Mouse (Mus musculus): ENCODE data around the gene Marc2. TPM values are rescaled to one million over a fixed set of nuclear protein-coding genes. Genes with fewer than 3 reads are reported as not detected.

Gene Marc2
- polyA plus RNA-seq, 1 experiment, result 89.7 TPM

DNA sequence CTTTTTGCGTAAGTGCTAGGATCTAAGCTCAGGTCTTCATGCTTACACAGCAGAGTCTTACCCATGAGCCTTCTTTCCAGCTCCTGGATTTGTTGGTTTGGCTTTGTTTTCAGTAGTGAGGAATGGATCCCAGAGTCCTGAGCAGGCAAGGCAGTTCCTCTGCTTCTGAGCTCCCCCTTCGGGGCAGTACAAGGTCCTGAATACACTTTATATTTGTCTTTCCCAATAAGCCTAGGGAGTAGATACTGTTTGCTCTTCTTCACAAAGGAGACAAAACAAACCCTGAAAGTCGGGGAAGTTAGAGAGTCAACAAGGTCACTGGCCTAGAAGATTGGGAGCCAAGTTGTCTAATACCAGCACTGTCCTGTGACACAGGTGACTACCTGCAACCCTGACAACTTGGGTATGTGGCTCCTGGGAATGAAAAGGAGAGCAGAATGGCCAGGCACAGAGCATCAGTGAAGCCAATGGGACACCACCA lies 21.4 kb upstream of the Marc2 start:
- no peak for TF ChIP-seq GATA1 (IDR thresholded peaks at IDR 0.05; ENCODE audit: low read length)

DNA sequence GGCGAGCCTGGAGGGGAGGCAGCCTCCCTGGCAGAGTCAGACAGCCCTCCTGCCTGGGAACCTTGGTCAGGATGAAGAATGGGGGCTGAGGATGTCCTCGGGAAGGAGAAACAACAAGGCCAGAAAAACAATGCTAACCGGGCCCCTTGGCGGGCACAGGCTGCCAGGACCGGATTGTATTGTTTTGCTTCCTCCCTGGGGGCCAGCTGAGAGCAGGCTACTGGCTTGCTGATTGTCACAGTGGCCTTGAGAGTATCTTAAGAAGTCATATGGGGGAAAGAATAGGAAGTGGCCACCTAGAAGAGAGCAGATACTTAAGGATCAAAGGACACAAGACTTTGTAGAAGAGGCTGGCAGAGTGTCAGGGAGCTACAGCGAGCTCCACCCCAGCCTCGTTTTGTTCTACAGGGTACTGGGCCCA lies 18.1 kb upstream of the Marc2 start:
- TF ChIP-seq GATA1 (IDR thresholded peaks at IDR 0.05; ENCODE audit: low read length), result no peak

DNA sequence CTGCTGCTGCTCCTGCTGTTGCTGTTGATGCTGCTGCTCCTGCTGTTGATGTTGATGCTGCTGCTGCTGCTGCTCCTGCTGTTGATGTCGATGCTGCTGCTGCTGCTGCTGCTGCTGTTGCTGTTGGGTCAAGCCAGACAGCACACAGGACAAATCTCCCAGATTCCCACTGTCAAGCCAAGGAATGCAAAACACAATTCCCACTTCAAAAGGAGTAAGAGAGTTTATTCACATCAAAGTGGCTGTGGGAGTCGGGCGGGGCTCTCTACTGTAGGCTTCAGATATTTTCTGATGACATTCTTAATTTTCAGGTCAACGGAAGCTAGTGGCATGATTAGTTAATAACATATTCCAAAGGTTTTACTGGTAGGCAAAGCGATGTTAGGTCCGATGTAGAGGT lies 16.4 kb upstream of the Marc2 start:
- TF ChIP-seq GATA1 (IDR thresholded peaks at IDR 0.05; ENCODE audit: low read length), result no peak

DNA sequence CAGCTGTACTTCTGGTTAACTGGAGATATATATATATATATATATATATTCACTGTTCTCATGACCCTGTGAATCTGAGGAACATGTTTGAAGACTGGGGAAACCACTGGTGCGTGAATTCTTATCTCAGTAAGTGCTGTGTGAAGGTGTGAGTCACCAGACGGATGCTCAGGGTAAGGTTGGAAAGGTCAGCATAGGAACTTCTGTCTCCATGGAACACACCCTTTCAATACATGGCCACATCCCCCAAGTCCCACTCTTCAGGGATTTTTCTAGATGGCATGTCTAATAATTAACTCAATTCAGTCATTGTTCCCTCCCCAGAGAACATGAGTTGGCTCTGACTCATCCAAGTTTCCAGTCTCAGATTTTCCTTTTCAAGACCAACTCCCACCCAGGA lies 15.3 kb upstream of the Marc2 start:
- TF ChIP-seq GATA1 (IDR thresholded peaks at IDR 0.05; ENCODE audit: low read length), result no peak

DNA sequence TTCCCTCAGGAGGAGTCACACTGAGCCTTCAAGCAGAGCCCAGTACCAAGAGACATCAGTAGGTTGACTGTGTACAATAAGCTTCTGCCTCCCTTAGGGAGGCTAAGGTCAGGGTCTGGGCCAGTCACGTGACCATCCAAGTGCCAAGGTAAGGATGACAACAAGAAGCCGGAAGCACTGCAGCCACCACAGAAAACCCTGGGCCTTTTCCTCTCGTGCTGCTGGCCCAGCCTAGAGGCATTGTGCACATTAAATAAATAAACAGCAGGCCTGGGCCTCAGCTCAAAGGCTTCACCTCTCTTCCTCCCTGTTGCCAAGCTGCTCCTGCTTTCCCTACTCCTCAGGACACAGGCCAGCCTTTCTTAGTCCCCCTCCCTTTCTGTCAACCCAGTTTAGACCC lies 14.0 kb upstream of the Marc2 start:
- TF ChIP-seq GATA1 (IDR thresholded peaks at IDR 0.05; ENCODE audit: low read length), result no peak

DNA sequence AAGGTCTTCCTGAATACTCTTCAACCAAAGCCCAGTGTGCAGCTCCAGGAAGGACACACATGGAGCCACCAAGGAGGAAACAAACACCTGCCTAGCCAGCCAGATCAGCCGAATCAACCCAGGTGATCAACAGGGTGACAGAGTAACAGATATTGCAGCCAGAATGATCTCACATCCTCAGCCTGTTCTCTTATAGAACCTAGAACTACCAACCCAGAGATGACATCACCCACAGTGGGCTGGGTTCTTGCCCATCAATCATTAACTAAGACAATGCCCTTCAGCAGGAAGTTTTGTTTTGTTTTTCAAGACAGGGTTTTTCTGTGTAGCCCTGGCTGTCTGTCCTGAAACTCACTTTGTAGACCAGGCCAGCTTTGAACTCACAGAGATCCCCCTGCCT lies 12.0 kb upstream of the Marc2 start:
- no peak for TF ChIP-seq GATA1 (IDR thresholded peaks at IDR 0.05; ENCODE audit: low read length)

DNA sequence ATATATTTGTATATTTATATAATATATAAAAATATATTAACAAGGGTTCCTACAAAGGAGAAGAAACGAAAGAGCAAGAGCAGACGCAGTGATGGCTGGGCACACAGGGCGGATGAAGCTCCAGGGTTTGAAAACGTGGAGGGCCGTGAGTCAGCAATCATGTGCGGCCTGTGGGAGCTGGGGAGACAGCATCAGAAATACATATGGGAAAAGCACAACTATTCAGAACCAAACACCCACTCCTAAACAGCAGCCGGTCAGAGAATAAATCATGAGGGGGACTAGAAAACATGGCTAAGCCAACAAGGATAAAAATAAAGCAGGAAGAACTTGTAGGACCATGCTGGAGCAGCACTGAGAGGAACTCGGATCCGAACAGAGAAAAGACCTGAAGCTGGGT lies 11.0 kb upstream of the Marc2 start:
- no peak for TF ChIP-seq GATA1 (IDR thresholded peaks at IDR 0.05; ENCODE audit: low read length)

DNA sequence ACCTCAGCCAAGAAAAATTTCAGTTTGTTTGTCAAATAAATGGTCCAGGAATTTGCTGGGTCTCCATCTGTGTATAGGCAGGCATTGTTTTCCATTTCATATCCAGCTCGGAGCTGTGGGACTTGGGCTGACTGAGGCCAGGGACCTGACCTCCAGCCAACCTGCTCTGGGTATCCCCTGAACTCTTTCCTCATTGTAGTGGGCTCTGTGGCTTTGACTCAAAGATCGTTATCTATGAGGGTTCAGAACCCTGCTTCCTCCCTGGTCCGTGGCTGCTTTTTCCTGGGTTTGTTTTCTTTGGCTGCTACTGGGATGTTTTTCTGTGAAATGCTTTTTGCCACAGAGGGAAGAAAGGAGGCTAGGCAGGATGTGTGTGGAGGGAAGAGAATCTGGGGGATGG lies 7.7 kb upstream of the Marc2 start:
- TF ChIP-seq GATA1 (IDR thresholded peaks at IDR 0.05; ENCODE audit: low read length), result no peak

DNA sequence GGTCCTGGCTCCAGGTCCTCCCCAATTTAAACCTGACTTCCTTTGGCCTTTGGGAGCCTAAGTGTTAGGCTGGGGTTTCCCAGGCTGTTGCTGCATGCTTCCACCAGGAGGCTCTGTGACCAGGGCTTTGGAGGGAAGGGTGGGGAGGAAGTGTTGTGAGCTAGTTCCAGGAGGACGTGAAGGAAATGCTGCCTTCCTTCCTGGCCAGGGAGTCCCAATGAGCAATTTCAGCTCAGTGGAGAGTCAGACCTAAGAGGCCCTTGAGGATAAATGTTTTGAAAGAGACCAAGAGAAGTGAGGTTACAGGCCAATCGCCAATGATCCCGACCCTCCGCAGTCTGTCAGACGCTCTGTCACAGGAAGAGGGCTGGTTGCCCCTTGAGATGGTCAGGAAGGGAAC lies 7.1 kb upstream of the Marc2 start:
- no peak for TF ChIP-seq GATA1 (IDR thresholded peaks at IDR 0.05; ENCODE audit: low read length)

DNA sequence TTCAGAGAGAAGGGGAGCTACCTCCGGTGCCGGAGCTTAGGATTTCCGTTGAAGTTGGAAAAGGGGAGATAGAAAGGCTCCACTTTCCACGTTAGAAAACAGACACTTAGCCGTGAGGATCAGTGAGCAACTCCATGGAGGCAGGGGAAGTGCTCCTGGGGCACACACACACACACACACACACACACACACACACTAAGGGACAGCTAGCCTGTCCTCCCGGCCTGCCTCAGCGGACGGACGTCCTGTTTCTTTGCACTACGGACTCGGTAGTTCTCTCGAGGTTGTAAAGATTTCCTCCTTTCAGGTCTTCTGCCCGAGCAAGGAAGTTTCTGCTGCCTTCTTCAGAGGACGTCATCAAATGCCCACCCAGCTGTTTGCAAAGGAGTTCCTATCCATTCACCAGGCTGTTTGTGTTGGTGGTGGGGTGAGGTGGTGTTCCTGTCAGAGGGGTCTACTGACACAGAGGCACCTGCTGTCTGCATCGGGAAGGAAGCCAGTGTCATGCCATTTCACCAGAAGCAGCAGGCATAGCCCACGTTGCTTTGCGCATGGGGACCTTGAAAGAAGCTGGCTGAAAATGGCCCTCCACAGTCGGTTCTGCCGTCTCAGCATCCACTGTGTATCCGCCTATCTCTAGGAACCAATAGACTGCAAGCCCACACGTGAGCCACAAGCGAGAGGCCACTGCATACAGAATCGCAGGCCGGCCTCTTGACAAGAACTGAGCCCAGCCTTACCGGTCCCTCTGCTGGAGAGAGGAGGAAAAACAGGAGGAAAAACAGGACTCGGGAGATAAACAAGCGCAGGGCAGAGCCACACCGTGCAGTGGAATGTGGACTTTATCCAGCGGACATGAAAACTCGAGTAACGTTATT lies 5.7 kb upstream of the Marc2 start:
- no peak for TF ChIP-seq GATA1 (IDR thresholded peaks at IDR 0.05; ENCODE audit: low read length)

DNA sequence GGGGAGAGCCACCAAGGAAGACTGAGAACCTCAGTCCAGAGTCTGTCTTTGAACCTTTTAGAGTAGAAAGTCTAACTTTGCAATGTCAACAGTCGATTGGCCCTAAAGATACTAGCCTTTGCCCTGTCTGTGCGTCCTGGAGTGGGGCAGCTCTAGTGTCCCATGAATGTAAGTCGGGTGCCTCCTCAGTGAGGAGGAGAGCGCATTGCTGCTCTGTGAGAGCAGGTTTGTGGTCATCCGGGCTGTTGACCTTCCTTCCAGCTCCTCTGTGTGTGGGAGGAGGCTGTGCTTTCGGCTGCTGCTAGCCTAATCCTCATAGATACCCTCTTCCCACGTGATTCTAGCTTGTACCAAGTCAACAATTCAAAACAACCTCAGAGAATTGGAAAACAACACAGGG lies 4.9 kb upstream of the Marc2 start:
- no peak for TF ChIP-seq GATA1 (IDR thresholded peaks at IDR 0.05; ENCODE audit: low read length)

DNA sequence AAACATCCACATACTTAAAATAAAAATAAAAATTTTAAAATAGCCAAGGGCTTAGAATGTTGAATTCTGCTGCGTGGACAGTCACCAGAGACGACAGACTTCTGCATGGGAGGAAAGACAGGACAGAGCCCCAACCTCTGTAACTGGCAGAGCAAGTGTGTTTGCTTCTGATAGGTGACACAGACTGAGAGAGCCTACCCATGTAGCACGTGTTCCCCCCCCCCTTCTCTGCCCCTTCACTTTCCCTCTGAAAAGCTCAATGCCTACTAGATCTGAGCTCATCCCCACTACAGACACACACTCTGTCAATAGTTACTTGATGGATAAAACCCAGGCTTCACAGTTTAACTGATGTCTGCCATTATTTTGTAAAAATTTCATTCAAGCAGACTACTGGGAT lies 722 bp upstream of the Marc2 start:
- no peak for TF ChIP-seq GATA1 (IDR thresholded peaks at IDR 0.05; ENCODE audit: low read length)

DNA sequence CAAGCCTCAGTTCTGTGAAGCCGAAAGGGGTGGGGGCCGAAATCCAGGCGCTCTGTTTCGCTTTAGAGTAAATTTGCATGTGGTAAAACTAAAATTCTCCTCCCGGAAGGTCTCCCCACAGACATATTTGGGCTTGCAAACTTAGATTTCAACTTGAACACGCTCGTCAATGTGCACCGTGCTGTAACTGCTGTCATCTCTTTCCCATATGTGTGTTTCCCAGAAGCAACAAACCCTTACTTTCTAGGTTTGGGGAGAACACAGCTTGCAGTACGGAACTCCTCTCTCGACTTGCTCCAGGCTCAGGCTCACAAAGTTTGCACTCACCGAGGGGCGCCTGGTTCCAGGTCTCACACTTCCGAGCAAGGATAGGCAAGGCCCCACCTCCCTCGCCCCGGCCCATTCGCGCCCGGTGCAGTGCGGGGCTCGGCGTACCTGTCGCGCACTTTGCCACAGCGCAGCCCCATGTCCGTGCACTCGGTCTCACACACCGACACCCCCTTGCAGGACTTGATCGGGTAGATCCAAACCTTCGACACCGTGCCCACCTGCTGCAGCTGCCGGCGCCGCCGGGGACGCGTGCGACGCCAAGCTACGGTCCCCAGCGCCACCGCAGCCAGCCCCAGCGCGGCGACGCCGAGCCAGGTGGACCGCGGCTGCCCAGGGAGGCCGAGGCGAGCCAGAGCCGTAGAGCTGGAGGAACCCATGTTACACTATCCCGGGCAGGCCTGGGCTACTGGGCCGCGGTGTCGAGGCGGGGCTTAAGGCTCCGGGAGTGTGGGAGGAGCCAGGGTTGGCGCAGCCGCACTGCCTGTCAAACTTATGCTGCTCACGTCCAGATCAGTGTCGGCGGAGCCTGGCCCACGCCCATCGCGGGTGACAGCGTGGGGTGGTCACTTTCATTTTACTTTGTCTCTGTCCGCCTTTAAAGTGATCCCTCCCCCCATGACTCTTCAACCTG lies 860 bp downstream of the Marc2 start:
- TF ChIP-seq GATA1 (IDR thresholded peaks at IDR 0.05; ENCODE audit: low read length), result no peak

DNA sequence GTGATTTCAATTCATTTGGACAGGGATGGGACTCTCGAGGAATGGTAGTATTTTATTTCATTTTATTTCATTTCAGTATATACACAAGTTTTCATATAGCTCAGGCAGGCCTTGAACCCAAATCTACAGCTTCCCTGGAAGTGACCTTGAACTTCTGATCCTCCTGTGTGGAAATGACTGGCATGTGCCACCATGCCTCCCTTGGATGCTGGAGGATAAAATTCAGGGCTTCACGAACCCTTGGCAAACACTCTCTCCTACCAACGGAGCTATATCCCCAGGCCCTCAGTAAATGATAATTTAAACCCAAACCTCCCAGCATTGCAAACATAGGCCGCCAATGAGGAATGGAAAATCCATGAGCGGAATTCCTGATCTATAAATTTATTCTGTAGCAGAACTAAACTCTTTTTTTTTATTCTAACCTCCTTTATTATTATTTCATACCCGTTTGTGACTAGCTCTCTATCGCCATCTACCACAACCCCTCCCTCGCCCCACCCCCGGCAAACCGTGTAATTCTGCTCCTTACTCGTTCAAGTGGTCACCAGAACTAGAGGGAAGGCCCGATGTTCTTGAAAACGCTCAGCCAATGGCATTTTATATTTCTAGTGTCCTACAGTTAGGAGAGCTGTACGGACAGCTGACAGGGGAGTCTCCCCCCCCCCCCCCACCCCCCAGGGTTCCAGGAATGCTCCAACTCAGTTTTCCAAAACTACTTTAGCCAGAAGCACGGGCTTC lies 1.8 kb downstream of the Marc2 start:
- no peak for TF ChIP-seq GATA1 (IDR thresholded peaks at IDR 0.05; ENCODE audit: low read length)

DNA sequence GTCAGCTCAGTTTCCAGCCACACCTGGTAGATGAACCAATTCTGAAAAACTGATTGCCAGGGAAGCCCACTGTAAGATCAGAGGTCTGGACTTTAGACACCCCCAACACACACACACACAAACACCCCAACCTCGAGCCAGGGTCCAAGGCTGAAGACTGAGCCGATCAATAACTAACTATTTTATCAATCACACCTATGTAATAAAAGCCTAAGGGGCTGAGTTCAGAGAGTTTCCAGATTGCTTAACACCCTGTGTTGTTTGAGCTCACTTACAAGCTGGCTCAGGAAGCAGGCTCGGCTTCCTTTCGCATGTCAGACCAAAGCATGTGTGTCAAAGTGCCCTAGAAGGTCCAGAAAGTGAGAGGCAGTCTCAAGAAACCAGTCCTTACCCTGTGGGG lies 8.6 kb downstream of the Marc2 start:
- no peak for TF ChIP-seq GATA1 (IDR thresholded peaks at IDR 0.05; ENCODE audit: low read length)

DNA sequence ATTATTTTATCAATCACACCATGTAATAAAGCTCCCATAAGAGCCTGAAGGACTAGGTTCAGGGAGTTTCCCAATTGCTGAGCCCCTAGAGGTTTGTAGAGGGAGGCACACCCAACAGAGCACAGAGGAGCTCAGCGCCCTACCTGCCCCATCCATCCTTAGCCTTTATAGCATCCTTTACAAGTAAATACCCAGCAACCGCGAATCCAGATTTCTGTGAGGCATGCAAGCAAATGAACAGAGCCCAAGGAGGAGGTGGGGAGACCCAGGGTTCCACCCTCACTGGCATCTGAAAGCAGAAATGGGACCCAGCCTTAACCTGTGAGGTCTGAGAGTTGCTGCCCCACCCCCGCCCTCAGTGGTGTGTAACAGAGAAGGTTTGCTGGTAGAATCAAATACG lies 9.9 kb downstream of the Marc2 start:
- no peak for TF ChIP-seq GATA1 (IDR thresholded peaks at IDR 0.05; ENCODE audit: low read length)

Measured in G1E-ER4 (cell line).